Mouse (Mus musculus): Measurements from ENCODE around the gene Adcy2.

GRCm38 (mm10) chr13:68997386-68997785, 2.0 kb downstream of the Adcy2 start:
- TF ChIP-seq CTCF (IDR thresholded peaks at IDR 0.05; ENCODE audit: control insufficient read depth, insufficient read depth, insufficient replicate concordance, low read depth, low read length) (no peak), POLR2A (IDR thresholded peaks at IDR 0.05; ENCODE audit: control insufficient read depth, low read depth, low read length) (no peak)
